Comparison of ENCODE assay signal across 35 mouse cellular contexts in the genomic region with DNA sequence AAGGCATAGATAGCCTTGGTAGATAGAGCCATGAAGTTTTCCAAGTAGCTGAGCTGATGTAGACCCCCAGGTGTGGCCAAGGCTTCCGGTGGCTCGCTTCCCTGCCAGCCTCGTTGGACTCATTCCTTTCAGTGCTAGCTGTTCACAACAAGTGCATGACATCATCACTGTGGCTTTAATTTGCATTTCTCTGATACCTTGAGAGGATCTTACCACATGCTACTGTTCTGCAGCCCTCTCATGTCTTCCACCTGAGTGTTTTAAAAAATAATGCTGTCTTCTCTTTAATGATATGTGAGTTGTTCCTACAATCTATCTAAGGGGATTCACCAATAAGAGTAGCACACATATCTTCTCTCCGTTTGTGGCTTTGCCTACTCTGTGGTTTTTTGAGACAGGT. TPM values are rescaled to one million over a fixed set of nuclear protein-coding genes. Genes with fewer than 3 reads are reported as not detected.
"Had no signal": no experiment of that assay in that cellular context is flagged by ENCODE, and none has a peak within 500 bp of the region (broad histone marks: within the 10 kb centered on the region; RNA-seq: fewer than 3 reads in every experiment).

No protein-coding gene starts in this region.

- H3K27ac ChIP-seq: limb, embryonic 10.5 days; limb, embryonic 12.5 days; limb, embryonic 13.5 days; limb, embryonic 15.5 days; liver, embryonic 12.5 days; liver, embryonic 13.5 days; liver, embryonic 14.5 days; liver, embryonic 15.5 days; lung, embryonic 15.5 days; macrophage; midbrain, embryonic 10.5 days; midbrain, embryonic 12.5 days; midbrain, embryonic 13.5 days; midbrain, embryonic 15.5 days; neural tube, embryonic 12.5 days had no signal

- H3K9me3 ChIP-seq: limb, embryonic 10.5 days; limb, embryonic 12.5 days; limb, embryonic 13.5 days; limb, embryonic 15.5 days; liver, embryonic 12.5 days; liver, embryonic 13.5 days; liver, embryonic 15.5 days; lung, embryonic 15.5 days; megakaryocyte, embryonic 14.5 days; midbrain, embryonic 10.5 days; midbrain, embryonic 12.5 days; midbrain, embryonic 13.5 days; midbrain, embryonic 15.5 days; neural tube, embryonic 12.5 days had no signal

- DNase-seq: left cerebral cortex, postnatal 4 days; liver; liver, embryonic 13.5 days; liver, postnatal 0 days; lung, adult 18-20 months; lung, adult 2 months; lung, embryonic 14.5 days; lung, postnatal 10 days; lung, postnatal 14 days; lung, postnatal 36 days; lung, postnatal 4 days; midbrain, embryonic 14.5 days had no signal

- H3K27me3 ChIP-seq: limb, embryonic 13.5 days; limb, embryonic 15.5 days; liver, embryonic 13.5 days; midbrain, embryonic 12.5 days; midbrain, embryonic 13.5 days; midbrain, embryonic 15.5 days; neural tube, embryonic 12.5 days had no signal

- H3K4me2 ChIP-seq: limb, embryonic 12.5 days; limb, embryonic 13.5 days; limb, embryonic 15.5 days; liver, embryonic 11.5 days; liver, embryonic 12.5 days; liver, embryonic 13.5 days; liver, embryonic 15.5 days; lung, embryonic 14.5 days; lung, embryonic 15.5 days; midbrain, embryonic 11.5 days; midbrain, embryonic 12.5 days; midbrain, embryonic 13.5 days; midbrain, embryonic 15.5 days; neural tube, embryonic 12.5 days had no signal

- H3K4me3 ChIP-seq: limb, embryonic 10.5 days; limb, embryonic 12.5 days; limb, embryonic 13.5 days; limb, embryonic 15.5 days; liver, embryonic 12.5 days; liver, embryonic 13.5 days; liver, embryonic 15.5 days; lung, embryonic 15.5 days; megakaryocyte, embryonic 14.5 days; midbrain, embryonic 10.5 days; midbrain, embryonic 12.5 days; midbrain, embryonic 13.5 days; midbrain, embryonic 15.5 days; myocyte; neural tube, embryonic 12.5 days had no signal

- H3K9ac ChIP-seq: limb, embryonic 12.5 days; limb, embryonic 13.5 days; limb, embryonic 15.5 days; liver, embryonic 12.5 days; liver, embryonic 13.5 days; liver, embryonic 14.5 days; liver, embryonic 15.5 days; liver, postnatal 0 days; lung, embryonic 14.5 days; lung, embryonic 15.5 days; midbrain, embryonic 12.5 days; midbrain, embryonic 13.5 days; midbrain, embryonic 15.5 days; neural tube, embryonic 12.5 days had no signal

- H3K36me3 ChIP-seq: limb, embryonic 10.5 days; limb, embryonic 12.5 days; limb, embryonic 13.5 days; limb, embryonic 15.5 days; liver, embryonic 12.5 days; liver, embryonic 13.5 days; liver, embryonic 15.5 days; lung, embryonic 15.5 days; midbrain, embryonic 15.5 days had no signal

- H3K4me1 ChIP-seq: limb, embryonic 10.5 days; limb, embryonic 12.5 days; limb, embryonic 13.5 days; limb, embryonic 15.5 days; liver, embryonic 12.5 days; liver, embryonic 13.5 days; liver, embryonic 15.5 days; lung, embryonic 15.5 days; midbrain, embryonic 15.5 days had no signal

RNA-seq across cellular contexts. Expression of a gene that starts 25.0 kb away (rescaled TPM):
- total RNA-seq: megakaryocyte progenitor cell, adult 5-6 weeks; megakaryocyte-erythroid progenitor cell, adult 5-6 weeks; monocyte, adult 5-6 weeks had no signal
- polyA plus RNA-seq: limb, embryonic 10.5 days; liver, embryonic 11.5 days; liver, embryonic 12.5 days; liver, embryonic 13.5 days; liver, embryonic 14.5 days; liver, embryonic 15.5 days; liver, embryonic 16.5 days; liver, postnatal 0 days; lung, embryonic 14.5 days; lung, embryonic 15.5 days; lung, postnatal 0 days; macrophage had no signal
